Mouse (Mus musculus): Measurements from ENCODE around the gene Fgfbp1.

The Fgfbp1 gene

GRCm38 (mm10) chr5:43981620-43982019 lies at the start of gene Fgfbp1:
Gene Fgfbp1 (minus strand): TSS chr5:43981779.
- no peak for DNase-seq (ENCODE audit: low spot score in 2 of 2)

- no peak for DNase-seq (ENCODE audit: low spot score in 2 of 2)
Observed at GRCm38 (mm10) chr5:43998295-43998989, 16.9 kb upstream of the Fgfbp1 start.

- DNase-seq (ENCODE audit: low spot score in 2 of 2) = no peak
Observed at GRCm38 (mm10) chr5:43997626-43998025, 16.0 kb upstream of the Fgfbp1 start.

- DNase-seq (ENCODE audit: low spot score in 2 of 2) = no peak
Observed at GRCm38 (mm10) chr5:43996162-43996561, 14.6 kb upstream of the Fgfbp1 start.

GRCm38 (mm10) chr5:43994981-43995380 lies 13.4 kb upstream of the Fgfbp1 start:
- DNase-seq (ENCODE audit: low spot score in 2 of 2) = no peak

- peak; percentile 48 to 69 for DNase-seq (ENCODE audit: low spot score in 2 of 2)
Observed at GRCm38 (mm10) chr5:43990316-43990715, 8.7 kb upstream of the Fgfbp1 start.

- DNase-seq (ENCODE audit: low spot score in 2 of 2) = no peak
Observed at GRCm38 (mm10) chr5:43989017-43989416, 7.4 kb upstream of the Fgfbp1 start.

- DNase-seq (ENCODE audit: low spot score in 2 of 2) = no peak
Observed at GRCm38 (mm10) chr5:43986212-43986611, 4.6 kb upstream of the Fgfbp1 start.

- no peak for DNase-seq (ENCODE audit: low spot score in 2 of 2)
Observed at GRCm38 (mm10) chr5:43982896-43983295, 1.3 kb upstream of the Fgfbp1 start.

- no peak for DNase-seq (ENCODE audit: low spot score in 2 of 2)
Observed at GRCm38 (mm10) chr5:43980397-43980796, 1.2 kb downstream of the Fgfbp1 start.

- no peak for DNase-seq (ENCODE audit: low spot score in 2 of 2)
Observed at GRCm38 (mm10) chr5:43976821-43977561, 4.6 kb downstream of the Fgfbp1 start.

- DNase-seq (ENCODE audit: low spot score in 2 of 2) = no peak
Observed at GRCm38 (mm10) chr5:43974166-43974565, 7.4 kb downstream of the Fgfbp1 start.

- DNase-seq (ENCODE audit: low spot score in 2 of 2) = no peak
Observed at GRCm38 (mm10) chr5:43971156-43971555, 10.4 kb downstream of the Fgfbp1 start.

GRCm38 (mm10) chr5:43970532-43970931 lies 11.0 kb downstream of the Fgfbp1 start:
- no peak for DNase-seq (ENCODE audit: low spot score in 2 of 2)

GRCm38 (mm10) chr5:43968634-43969033 lies 12.9 kb downstream of the Fgfbp1 start:
- DNase-seq (ENCODE audit: low spot score in 2 of 2) = no peak

- DNase-seq (ENCODE audit: low spot score in 2 of 2) = no peak
Observed at GRCm38 (mm10) chr5:43961056-43961455, 20.5 kb downstream of the Fgfbp1 start.

- no peak for DNase-seq (ENCODE audit: low spot score in 2 of 2)
Observed at GRCm38 (mm10) chr5:43959884-43960440, 21.6 kb downstream of the Fgfbp1 start.

- no peak for DNase-seq (ENCODE audit: low spot score in 2 of 2)
Observed at GRCm38 (mm10) chr5:43953241-43953640, 28.3 kb downstream of the Fgfbp1 start.

GRCm38 (mm10) chr5:43948748-43949275 lies 32.8 kb downstream of the Fgfbp1 start:
- DNase-seq (ENCODE audit: low spot score in 2 of 2) = peak; percentile 29 to 37

GRCm38 (mm10) chr5:43948111-43948743 lies 33.4 kb downstream of the Fgfbp1 start:
- peak; percentile 67 to 83 for DNase-seq (ENCODE audit: low spot score in 2 of 2)

- no peak for DNase-seq (ENCODE audit: low spot score in 2 of 2)
Observed at GRCm38 (mm10) chr5:43947330-43947977, 34.1 kb downstream of the Fgfbp1 start.

- no peak for DNase-seq (ENCODE audit: low spot score in 2 of 2)
Observed at GRCm38 (mm10) chr5:43933269-43933668, 48.3 kb downstream of the Fgfbp1 start.
